Comparison of ENCODE assay signal across 32 mouse cellular contexts in genomic region chr9:54335582-54335981, GRCm38 (mm10). TPM values are rescaled to one million over a fixed set of nuclear protein-coding genes. Genes with fewer than 3 reads are reported as not detected.
DNase-seq lines count a peak whose midpoint lies in the region; ATAC-seq and TF ChIP-seq lines count a peak whose summit lies in the region.
"Had no signal": no experiment of that assay in that cellular context is flagged by ENCODE, and none has a peak within 500 bp of the region (broad histone marks: within the 10 kb centered on the region; RNA-seq: fewer than 3 reads in every experiment).

No protein-coding gene starts in this region.

- H3K9me3 ChIP-seq in kidney, embryonic 16.5 days (ENCODE audit: low read length), result no peaks in the 10 kb centered on the region
- no peaks in the 10 kb centered on the region for H3K9me3 ChIP-seq in forebrain, embryonic 13.5 days (replicated peaks)
- no peaks in the 10 kb centered on the region for H3K9me3 ChIP-seq in lung, postnatal 0 days (ENCODE audit: low read length)
- H3K9me3 ChIP-seq: embryonic facial prominence, embryonic 10.5 days; embryonic facial prominence, embryonic 15.5 days; G1E; hindbrain, embryonic 13.5 days; neural tube, embryonic 13.5 days; stomach, embryonic 15.5 days had no signal

- H3K4me2 ChIP-seq in kidney, embryonic 16.5 days (replicated peaks; ENCODE audit: low read depth, low read length), result no peak overlapping the region
- H3K4me2 ChIP-seq in forebrain, embryonic 13.5 days, result no peak overlapping the region
- no peak overlapping the region for H3K4me2 ChIP-seq in lung, postnatal 0 days (replicated peaks; ENCODE audit: low read depth, low read length)
- H3K4me2 ChIP-seq: embryonic facial prominence, embryonic 15.5 days; heart, embryonic 11.5 days; hindbrain, embryonic 13.5 days; neural tube, embryonic 13.5 days; stomach, embryonic 15.5 days had no signal

- H3K4me1 ChIP-seq in kidney, embryonic 16.5 days (ENCODE audit: insufficient read depth, low read length), result no peaks in the 10 kb centered on the region
- H3K4me1 ChIP-seq in forebrain, embryonic 13.5 days, result peaks cover 8% of the 10 kb centered on the region
- no peaks in the 10 kb centered on the region for H3K4me1 ChIP-seq in lung, postnatal 0 days (ENCODE audit: insufficient read depth, low read depth, low read length)
- H3K4me1 ChIP-seq: embryonic facial prominence, embryonic 10.5 days; embryonic facial prominence, embryonic 15.5 days; hindbrain, embryonic 13.5 days; stomach, embryonic 15.5 days had no signal

- H3K9ac ChIP-seq in kidney, embryonic 16.5 days (replicated peaks; ENCODE audit: low read length), result no peak overlapping the region
- no peak overlapping the region for H3K9ac ChIP-seq in forebrain, embryonic 13.5 days
- no peak overlapping the region for H3K9ac ChIP-seq in lung, postnatal 0 days (replicated peaks; ENCODE audit: low read depth)
- H3K9ac ChIP-seq: embryonic facial prominence, embryonic 15.5 days; hindbrain, embryonic 13.5 days; liver, embryonic 14.5 days; neural tube, embryonic 13.5 days; stomach, embryonic 15.5 days had no signal

- 58% methylated on average over 12 of the region's 12 CpGs for WGBS in kidney, embryonic 16.5 days
- 5% methylated on average over 12 of the region's 12 CpGs for WGBS in forebrain, embryonic 13.5 days
- WGBS in lung, postnatal 0 days, result 75% methylated on average over 12 of the region's 12 CpGs

- H3K27me3 ChIP-seq in kidney, embryonic 16.5 days (ENCODE audit: insufficient read depth, low read length), result no peaks in the 10 kb centered on the region
- no peaks in the 10 kb centered on the region for H3K27me3 ChIP-seq in forebrain, embryonic 13.5 days
- H3K27me3 ChIP-seq in lung, postnatal 0 days (replicated peaks; ENCODE audit: insufficient read depth, low read length), result no peaks in the 10 kb centered on the region
- H3K27me3 ChIP-seq: embryonic facial prominence, embryonic 15.5 days; hindbrain, embryonic 13.5 days; neural tube, embryonic 13.5 days; stomach, embryonic 15.5 days had no signal

- no peak for TF ChIP-seq EP300 in lung, postnatal 0 days (IDR thresholded peaks at IDR 0.05)

- peak; percentile 22 for DNase-seq in embryo, embryonic 11 days
- no peak for DNase-seq in embryo, embryonic 10 days (ENCODE audit: low spot score)
- DNase-seq in kidney, postnatal 10 days, result no peak
- DNase-seq in retina, postnatal 1 day, result peak; percentile 35
- DNase-seq in lung, postnatal 0 days (ENCODE audit: low spot score), result no peak
- DNase-seq: adrenal gland, postnatal 10 days; cerebellum, adult 11 months; cerebellum, adult 9-10 months; cerebellum, postnatal 36 days; gastrocnemius, postnatal 25 days; heart, adult 18-20 months; heart, postnatal 4 days; kidney, adult 8-10 months; kidney, postnatal 14 days; layer of hippocampus, adult 9-11 months; liver; lung, adult 2 months; lung, postnatal 14 days; right cerebral cortex, postnatal 25 days; thymus, postnatal 14 days had no signal

- H3K4me3 ChIP-seq in kidney, embryonic 16.5 days (ENCODE audit: low read length), result no peak overlapping the region
- H3K4me3 ChIP-seq in forebrain, embryonic 13.5 days, result no peak overlapping the region
- no peak overlapping the region for H3K4me3 ChIP-seq in lung, postnatal 0 days (ENCODE audit: low read depth, low read length)
- H3K4me3 ChIP-seq: embryonic facial prominence, embryonic 10.5 days; embryonic facial prominence, embryonic 15.5 days; hindbrain, embryonic 13.5 days; neural tube, embryonic 13.5 days; stomach, embryonic 15.5 days had no signal

- H3K36me3 ChIP-seq in kidney, embryonic 16.5 days (ENCODE audit: insufficient read depth, low read length), result no peaks in the 10 kb centered on the region
- no peaks in the 10 kb centered on the region for H3K36me3 ChIP-seq in forebrain, embryonic 13.5 days (ENCODE audit: poor library complexity, severe bottlenecking)
- H3K36me3 ChIP-seq in lung, postnatal 0 days (ENCODE audit: insufficient read depth, low read length), result no peaks in the 10 kb centered on the region
- H3K36me3 ChIP-seq: embryonic facial prominence, embryonic 10.5 days; embryonic facial prominence, embryonic 15.5 days; G1E; hindbrain, embryonic 13.5 days; neural tube, embryonic 13.5 days; stomach, embryonic 15.5 days had no signal

- no peak for TF ChIP-seq CTCF in lung, postnatal 0 days (IDR thresholded peaks at IDR 0.05)

- 0 out of 2 replicates have a peak, but pooled peaks have one; percentile 19 for ATAC-seq in kidney, embryonic 16.5 days (ENCODE audit: low FRiP score, low TSS enrichment)
- ATAC-seq in forebrain, embryonic 13.5 days, result peak; percentile 45; the same call in 1 of the 2 replicates
- ATAC-seq in lung, postnatal 0 days, result no peak
- ATAC-seq: intestine, embryonic 16.5 days had no signal

- no peak overlapping the region for H3K27ac ChIP-seq in kidney, embryonic 16.5 days (ENCODE audit: low read length)
- no peak overlapping the region for H3K27ac ChIP-seq in forebrain, embryonic 13.5 days
- H3K27ac ChIP-seq in lung, postnatal 0 days (ENCODE audit: low read length), result no peak overlapping the region
- H3K27ac ChIP-seq: embryonic facial prominence, embryonic 10.5 days; embryonic facial prominence, embryonic 15.5 days; hindbrain, embryonic 13.5 days; liver, embryonic 14.5 days; neural tube, embryonic 13.5 days; stomach, embryonic 15.5 days had no signal

RNA-seq across cellular contexts. Expression of gene Gldn, which starts 49.3 kb away (rescaled TPM):
- polyA plus RNA-seq in kidney, embryonic 16.5 days (2015; fragmentation: Nextera tagmentation; extraction: Ambion mirVana), result 3.9 and 5.0 TPM in 2 replicates
- 0.19 TPM in 2 replicates for polyA plus RNA-seq in forebrain, embryonic 13.5 days (2015; fragmentation: Nextera tagmentation; extraction: Ambion mirVana)
- not detected in 2 replicates for polyA plus RNA-seq in lung, postnatal 0 days (2015; fragmentation: Nextera tagmentation; extraction: Ambion mirVana)
- polyA plus RNA-seq: G1E; heart, embryonic 11.5 days; heart, embryonic 16.5 days; intestine, embryonic 16.5 days; liver, embryonic 14.5 days; stomach, embryonic 15.5 days had no signal

Comparison
In these comparisons a context has a peak if more than half of its experiments do, and no peak if none do; other contexts are left out.
1. DNase-seq: peak in embryo, embryonic 11 days (single experiment) and retina, postnatal 1 day (single experiment); none in embryo, embryonic 10 days (single experiment), kidney, postnatal 10 days (single experiment) and lung, postnatal 0 days (single experiment).